Mouse (Mus musculus): ENCODE measurements around the gene Pbld2.

DNA sequence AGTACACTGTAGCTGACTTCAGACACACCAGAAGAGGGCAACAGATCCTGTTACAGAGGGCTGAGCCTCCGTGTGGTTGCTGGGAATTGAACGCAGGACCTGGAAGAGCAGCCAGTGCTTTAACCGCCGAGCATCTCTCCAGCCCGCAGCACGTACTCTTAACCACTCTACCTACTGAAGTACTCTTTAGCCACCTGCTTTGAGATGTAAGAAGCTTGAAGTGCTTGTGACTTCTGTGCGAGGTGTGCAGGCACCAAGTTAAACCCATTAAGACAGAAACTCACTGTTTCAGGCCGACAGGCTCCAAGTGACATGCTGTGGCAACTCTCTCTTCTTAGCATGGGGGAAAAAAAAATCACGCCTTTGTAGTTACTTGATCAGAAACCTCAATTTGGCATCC is 9.9 kb upstream of the Pbld2 start:
- no peak for TF ChIP-seq CTCF (IDR thresholded peaks at IDR 0.05; ENCODE audit: low read depth)
- TF ChIP-seq EP300 (IDR thresholded peaks at IDR 0.05; ENCODE audit: low read depth), result no peak
